Mouse (Mus musculus) frontal cortex, adult (tissue): ENCODE data around the gene E130114P18Rik.

Source experiments
- ATAC-seq: cut with Nextera tagmentation; 2 replicates; pipeline ENCODE4 v1.9.2; 2017; ENCODE audit warnings: mild to moderate bottlenecking, moderate library complexity, mixed read lengths; ENCODE audit not compliant: low TSS enrichment

E130114P18Rik gene

GRCm38 (mm10) chr4:97752276-97753010 is 25.4 kb downstream of the E130114P18Rik start:
- ATAC-seq: no peak

DNA sequence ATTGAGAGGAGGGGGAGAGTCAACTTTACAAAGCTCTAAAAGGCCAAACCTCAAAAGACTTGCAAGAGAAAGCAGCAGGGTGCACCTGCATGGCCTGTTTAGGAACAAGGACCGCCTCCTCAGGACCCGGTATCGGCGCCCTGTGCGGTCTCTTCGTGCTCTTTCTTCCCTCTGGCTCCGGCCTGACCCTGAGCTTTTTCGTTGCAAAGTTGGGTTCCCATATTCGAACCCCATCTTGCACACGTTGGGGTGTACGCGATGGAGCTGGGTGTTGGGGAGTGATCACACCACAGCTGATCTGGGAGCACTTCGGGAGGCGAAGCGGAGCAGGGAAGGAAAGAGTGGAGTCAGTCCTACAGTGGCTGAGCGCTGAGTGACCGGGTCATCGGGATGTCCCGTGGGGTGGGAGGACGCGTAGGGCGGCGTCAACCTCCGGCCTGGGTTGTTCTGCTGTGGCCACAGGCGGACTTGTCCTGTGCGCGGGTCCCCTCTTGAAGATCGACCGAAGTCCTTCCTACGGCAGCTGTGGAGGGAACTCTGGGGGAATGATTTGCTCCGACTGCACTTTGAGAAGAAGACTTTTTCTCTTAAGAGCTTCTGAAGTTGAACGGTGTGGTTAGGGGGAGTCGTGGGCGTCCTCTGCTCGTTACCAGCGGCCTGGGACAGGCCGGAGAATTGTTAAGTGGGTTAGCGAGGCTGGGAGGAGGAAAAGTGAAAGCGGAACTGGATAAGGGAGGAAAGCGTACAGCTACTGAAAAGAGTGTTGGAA is 26.2 kb downstream of the E130114P18Rik start:
- peak; percentile 54 for ATAC-seq

DNA sequence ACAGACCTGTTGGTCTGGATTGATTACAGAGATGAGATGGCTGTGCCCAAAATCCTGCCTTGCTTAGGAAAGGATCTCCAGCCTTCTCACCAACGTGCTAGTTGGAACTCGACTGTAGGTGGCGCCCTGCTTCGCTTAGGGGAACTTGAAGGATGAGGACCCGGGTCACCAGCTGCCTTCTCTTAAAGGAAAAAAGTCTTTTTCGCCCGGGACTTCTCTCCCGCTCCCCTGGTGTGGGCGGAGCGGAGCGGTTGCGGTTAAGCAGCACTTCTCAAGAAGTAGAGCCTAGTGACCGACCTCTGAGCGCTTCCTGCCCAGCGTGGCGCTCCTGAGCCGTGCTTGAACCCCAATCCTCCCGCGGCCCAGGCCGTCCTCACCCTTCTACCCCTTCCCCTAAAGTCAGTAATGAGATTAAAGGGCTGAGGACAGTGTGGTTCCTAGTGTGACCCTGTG is 26.8 kb downstream of the E130114P18Rik start:
- peak; percentile 94 for ATAC-seq

- ATAC-seq: no peak
Measured at GRCm38 (mm10) chr4:97750401-97750800, 27.5 kb downstream of the E130114P18Rik start.

GRCm38 (mm10) chr4:97746106-97746900 is 31.6 kb downstream of the E130114P18Rik start:
- no peak; the same call in 1 of the 2 replicates for ATAC-seq

DNA sequence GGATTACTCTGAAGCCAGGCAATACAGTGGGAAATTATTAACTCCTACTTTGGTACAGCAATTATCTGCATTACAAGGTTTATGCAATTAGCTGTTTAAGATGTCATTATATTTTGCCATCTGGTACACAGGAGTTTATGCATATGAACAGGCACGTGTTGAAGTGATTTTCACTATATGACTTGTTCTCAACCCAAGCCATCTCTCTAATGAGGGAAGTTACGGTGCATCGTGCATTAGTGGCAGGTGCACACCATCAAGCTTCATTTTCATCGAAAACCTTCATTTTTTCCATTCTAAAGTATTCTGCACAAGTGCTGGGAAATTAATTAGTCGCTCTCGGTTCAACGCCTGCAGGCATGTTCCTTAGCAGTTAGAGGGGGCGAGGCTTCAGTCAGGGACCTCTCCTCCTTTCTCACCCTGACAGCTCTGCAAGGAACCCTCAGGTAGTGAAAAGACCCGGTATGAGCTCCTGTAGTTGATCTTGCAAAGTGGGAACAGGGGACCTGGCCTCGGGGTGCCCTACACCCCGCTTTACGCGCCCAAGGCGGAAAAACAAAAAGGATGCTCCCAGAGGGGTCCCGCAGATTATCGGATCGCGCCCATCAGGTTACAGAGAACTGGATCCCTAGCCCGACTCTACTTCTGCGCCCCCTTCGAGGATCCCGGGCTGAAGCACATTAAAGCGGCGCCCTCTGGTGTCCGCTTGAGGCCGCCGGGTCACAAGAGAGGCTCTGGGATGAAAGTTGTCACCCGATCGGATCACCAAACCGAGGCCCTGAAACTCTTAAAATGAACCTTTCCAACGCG is 32.4 kb downstream of the E130114P18Rik start:
- ATAC-seq: peak; percentile 95

DNA sequence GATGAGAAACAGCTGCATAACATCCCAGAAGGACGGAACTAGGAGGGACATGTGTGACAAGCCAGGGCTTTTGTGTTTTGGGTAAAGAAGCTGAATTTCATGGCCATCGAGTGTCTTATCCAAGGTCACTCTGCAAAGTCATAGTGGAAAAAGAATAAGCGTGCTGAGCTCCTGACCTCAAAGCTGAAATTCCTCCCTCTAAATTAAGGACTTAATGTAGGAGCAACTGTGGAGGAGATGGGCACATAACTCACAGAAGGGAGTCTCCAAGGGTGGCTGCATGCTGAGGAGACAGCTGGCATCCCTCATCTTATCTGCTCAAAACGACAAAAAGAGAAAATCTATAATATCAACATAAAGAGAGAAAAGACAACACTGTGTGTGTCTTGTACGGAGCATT is 33.9 kb downstream of the E130114P18Rik start:
- ATAC-seq: no peak

GRCm38 (mm10) chr4:97733392-97733791 is 44.5 kb downstream of the E130114P18Rik start:
- ATAC-seq: no peak

GRCm38 (mm10) chr4:97730416-97730815 is 47.5 kb downstream of the E130114P18Rik start:
- ATAC-seq: peak; percentile 27; the same call in 1 of the 2 replicates

- peak; percentile 41 for ATAC-seq
Measured at GRCm38 (mm10) chr4:97729999-97730398, 47.9 kb downstream of the E130114P18Rik start.

DNA sequence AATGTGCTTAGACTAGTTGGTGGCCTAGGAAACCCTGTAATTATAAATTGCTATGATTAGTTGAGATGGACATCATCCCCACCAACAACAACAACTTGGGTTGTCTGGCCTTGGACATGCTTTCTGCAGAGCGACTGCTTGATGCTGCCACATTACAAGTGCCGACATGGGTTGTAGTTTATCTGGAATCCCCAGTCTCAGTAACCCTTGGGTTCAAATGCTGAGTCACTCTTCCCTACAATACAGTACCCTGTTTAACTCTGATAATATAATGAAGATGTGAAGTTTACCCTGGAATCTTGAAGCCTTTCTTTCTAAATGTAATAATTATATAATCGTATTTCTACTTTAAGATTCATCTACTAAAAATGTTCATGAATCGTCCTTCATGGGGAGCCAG is 49.4 kb downstream of the E130114P18Rik start:
- no peak for ATAC-seq

GRCm38 (mm10) chr4:97723374-97723773 is 54.5 kb downstream of the E130114P18Rik start:
- no peak for ATAC-seq

DNA sequence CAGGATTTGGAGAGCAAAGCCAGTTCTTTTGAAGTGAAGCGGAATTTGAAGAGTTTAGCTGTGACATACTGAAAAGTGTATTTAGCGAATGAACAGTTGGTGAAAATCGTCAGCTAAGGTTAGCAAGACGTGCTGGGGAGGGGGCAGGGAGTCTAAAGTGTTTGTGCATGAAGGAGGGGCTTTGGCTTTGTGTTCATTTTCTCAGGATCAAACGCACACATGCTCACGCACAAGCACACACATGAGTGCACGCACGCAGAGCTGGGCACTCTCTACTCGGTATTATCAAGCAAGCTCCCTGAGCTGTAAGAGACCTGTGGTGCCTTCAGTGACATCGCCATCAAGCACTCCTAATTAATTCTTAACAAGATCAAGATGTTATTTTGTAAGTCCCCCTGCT is 55.2 kb downstream of the E130114P18Rik start:
- ATAC-seq: no peak

DNA sequence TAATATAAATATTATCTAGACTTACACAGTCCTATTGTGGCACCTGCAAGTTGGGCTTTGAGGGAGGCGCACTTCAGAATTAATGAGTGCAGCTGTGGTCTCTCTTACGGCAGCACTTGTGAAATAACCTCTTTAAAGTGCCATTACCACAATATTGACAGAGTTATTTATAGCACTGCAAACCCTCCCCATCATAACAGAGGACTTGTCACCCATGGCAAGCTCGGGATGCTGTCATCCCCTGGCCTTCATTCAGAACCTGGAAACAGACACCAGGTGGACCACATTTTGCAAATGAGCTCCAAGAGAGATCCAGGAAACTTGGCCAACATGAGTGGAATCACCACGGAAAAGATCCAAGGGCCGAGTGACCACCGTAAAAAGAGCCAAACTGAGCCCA is 63.3 kb downstream of the E130114P18Rik start:
- ATAC-seq: no peak

DNA sequence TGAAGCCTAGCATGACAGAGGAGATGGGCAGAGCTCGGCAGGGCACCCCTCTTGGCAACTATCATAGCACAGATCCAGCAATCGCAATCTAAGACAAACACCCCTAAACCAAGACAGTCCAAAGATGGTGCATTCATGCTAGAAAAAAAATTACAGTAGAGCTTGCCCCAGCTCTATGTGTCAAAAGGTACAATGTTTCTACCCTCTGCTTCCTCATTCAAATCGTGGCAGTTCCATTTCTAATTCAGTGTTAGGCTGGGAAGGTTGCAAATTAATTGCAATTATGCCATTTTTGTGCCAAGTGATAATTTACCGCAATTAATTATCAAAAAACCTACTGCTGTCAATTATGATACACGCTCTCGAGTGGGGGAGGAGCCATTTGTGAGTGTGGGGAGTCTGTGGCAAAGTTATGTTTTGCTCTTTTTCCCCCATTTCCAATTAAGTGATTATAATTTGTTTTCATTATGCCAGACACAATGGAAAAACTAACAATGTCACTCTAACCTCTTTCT is 63.7 kb downstream of the E130114P18Rik start:
- ATAC-seq: no peak

- no peak for ATAC-seq
Measured at GRCm38 (mm10) chr4:97712547-97712946, 65.3 kb downstream of the E130114P18Rik start.

GRCm38 (mm10) chr4:97710048-97710765 is 67.7 kb downstream of the E130114P18Rik start:
- peak; percentile 77 for ATAC-seq

GRCm38 (mm10) chr4:97707373-97708152 is 70.3 kb downstream of the E130114P18Rik start:
- no peak for ATAC-seq
